Mouse (Mus musculus) myocyte (in vitro differentiated cells): ENCODE results near the gene Tmco4. TPM values are rescaled to one million over a fixed set of nuclear protein-coding genes. Genes with fewer than 3 reads are reported as not detected.

Experiments
- H3K27me3 ChIP-seq: one replicate; pipeline ENCODE4 v1.6.1; 2011; ENCODE audit not compliant: control insufficient read depth, insufficient read depth, insufficient read length
- H3K36me3 ChIP-seq: one replicate; pipeline ENCODE4 v1.6.1; 2011; ENCODE audit not compliant: control insufficient read depth, insufficient read depth
- H3K4me2 ChIP-seq: one replicate; pipeline ENCODE4 v1.6.1; 2011; ENCODE audit warnings: low read depth, control low read depth
- H3K4me3 ChIP-seq: one replicate; pipeline ENCODE4 v1.5.1; 2011; ENCODE audit warnings: mild to moderate bottlenecking, control low read depth, moderate library complexity
- H3K79me2 ChIP-seq: one replicate; pipeline ENCODE4 v1.6.1; 2011; ENCODE audit not compliant: control insufficient read depth, insufficient read depth
- H3ac ChIP-seq: one replicate; pipeline ENCODE4 v1.6.1; 2011; ENCODE audit not compliant: control insufficient read depth, insufficient read length
- CEBPB ChIP-seq: IDR thresholded peaks from 2 replicates; pipeline ENCODE4 v1.6.1; 2011; ENCODE audit warnings: mild to moderate bottlenecking, moderate library complexity; ENCODE audit not compliant: poor library complexity, insufficient read depth, severe bottlenecking
- E2F4 ChIP-seq: IDR thresholded peaks from one replicate; pipeline ENCODE4 v1.6.1; 2011; ENCODE audit warnings: mild to moderate bottlenecking, control low read depth, moderate library complexity; ENCODE audit not compliant: insufficient read depth
- MAX ChIP-seq: IDR thresholded peaks from one replicate; pipeline ENCODE4 v1.6.1; 2011; ENCODE audit warnings: low read depth, mild to moderate bottlenecking, control low read depth
- MYOD1 ChIP-seq, 3 experiments: IDR thresholded peaks; one replicate each; pipeline ENCODE4 v1.6.1; 2011; ENCODE audit warnings: control low read depth in 2 of 3, low read depth in 2 of 3, mild to moderate bottlenecking in 2 of 3, moderate library complexity in 1 of 3; ENCODE audit not compliant: insufficient read length in 2 of 3, control insufficient read depth in 1 of 3
- MYOG ChIP-seq, 3 experiments: IDR thresholded peaks; one replicate each; pipeline ENCODE4 v1.6.1; 2011; ENCODE audit warnings: control low read depth in 2 of 3, low read depth in 2 of 3, mild to moderate bottlenecking in 2 of 3; ENCODE audit not compliant: insufficient read length in 2 of 3, control insufficient read depth in 1 of 3, insufficient read depth in 1 of 3
- POLR2A ChIP-seq: IDR thresholded peaks from one replicate; pipeline ENCODE4 v1.6.1; 2011; ENCODE audit warnings: low read depth, mild to moderate bottlenecking, control low read depth, moderate library complexity; ENCODE audit not compliant: insufficient read length
- POLR2AphosphoS2 ChIP-seq: IDR thresholded peaks from one replicate; pipeline ENCODE4 v1.6.1; 2011; ENCODE audit warnings: low read depth, control low read depth; ENCODE audit not compliant: insufficient read length
- REST ChIP-seq: IDR thresholded peaks from one replicate; pipeline ENCODE4 v1.6.1; 2011; ENCODE audit warnings: mild to moderate bottlenecking, control low read depth, moderate library complexity; ENCODE audit not compliant: insufficient read depth, insufficient read length
- SRF ChIP-seq: IDR thresholded peaks from one replicate; pipeline ENCODE4 v1.6.1; 2011; ENCODE audit warnings: low read depth; ENCODE audit not compliant: control insufficient read depth, insufficient read length
- TCF12 ChIP-seq: IDR thresholded peaks from one replicate; pipeline ENCODE4 v1.6.1; 2011; ENCODE audit warnings: mild to moderate bottlenecking, control low read depth; ENCODE audit not compliant: poor library complexity, insufficient read depth, severe bottlenecking
- TCF3 ChIP-seq: IDR thresholded peaks from one replicate; pipeline ENCODE4 v1.6.1; 2011; ENCODE audit warnings: low read depth, control low read depth; ENCODE audit not compliant: insufficient read length
- USF1 ChIP-seq: IDR thresholded peaks from one replicate; pipeline ENCODE4 v1.6.1; 2011; ENCODE audit warnings: low read depth, mild to moderate bottlenecking, control low read depth, moderate library complexity
- polyA plus RNA-seq: library from polyadenylated mRNA; unstranded; fragments of >200 nt; fragmentation: generic; extraction: Trizol; gene quantifications from one replicate; pipeline ENCODE4 v1.2.1, GENCODE M21; 2012; ENCODE audit warnings: missing spikeins

Gene Tmco4
- polyA plus RNA-seq, 1 experiment = 3.8 TPM

DNA sequence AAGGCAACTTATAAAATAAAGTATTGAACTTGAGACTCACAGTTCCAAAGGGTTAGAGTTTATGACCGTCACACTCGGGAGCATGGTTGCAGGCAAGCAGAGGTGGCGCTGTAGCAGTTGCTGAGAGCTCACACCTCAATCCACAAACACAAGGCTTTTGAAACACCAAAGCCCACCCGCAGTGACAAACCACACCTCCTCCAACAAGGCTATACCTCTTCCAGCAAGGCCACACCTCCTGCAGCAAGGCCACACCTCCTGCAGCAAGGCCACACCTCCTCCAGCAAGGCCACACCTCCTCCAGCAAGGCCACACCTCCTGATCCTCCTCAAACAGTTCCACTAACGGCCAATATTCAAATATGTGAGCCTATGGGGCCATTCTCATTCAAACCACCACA, 71.9 kb downstream of the Tmco4 start:
- H3K4me2 ChIP-seq = no peak overlapping the region
- no peak overlapping the region for H3ac ChIP-seq
- H3K27me3 ChIP-seq = no peaks in the 10 kb centered on the region
- H3K4me3 ChIP-seq = no peak overlapping the region
- no peaks in the 10 kb centered on the region for H3K79me2 ChIP-seq
- no peak for TF ChIP-seq MAX
- no peak for TF ChIP-seq REST
- TF ChIP-seq MYOD1 (IDR thresholded peaks at IDR 0.05; ENCODE audit: control insufficient read depth in 1 of 3, insufficient read length in 2 of 3, low read depth in 2 of 3) = no peak
- no peaks in the 10 kb centered on the region for H3K36me3 ChIP-seq

DNA sequence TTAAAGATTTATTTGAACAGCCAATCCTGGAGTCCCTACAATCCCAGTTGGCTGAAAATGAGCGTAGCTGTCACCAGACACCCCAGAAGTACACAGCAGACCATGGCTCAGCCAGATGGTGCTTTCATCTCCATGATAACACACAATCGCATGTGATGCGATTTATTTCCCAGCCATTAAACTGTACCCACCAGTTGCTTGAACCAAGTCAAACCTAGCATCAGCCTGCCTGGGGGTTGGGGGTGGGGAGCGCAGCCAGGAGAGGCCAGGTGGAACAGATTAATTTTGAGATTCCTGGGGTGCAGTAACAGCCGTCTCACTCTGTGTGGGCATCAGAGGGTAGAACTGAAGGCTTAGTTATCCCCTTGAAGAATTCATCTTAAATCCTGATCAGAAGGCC, 73.7 kb downstream of the Tmco4 start:
- Histone ChIP-seq H3ac (no peak overlapping the region), H3K4me3 (no peak overlapping the region), H3K36me3 (no peaks in the 10 kb centered on the region), H3K27me3 (no peaks in the 10 kb centered on the region), H3K79me2 (no peaks in the 10 kb centered on the region), H3K4me2 (no peak overlapping the region)
- TF ChIP-seq SRF = no peak
- no peak for TF ChIP-seq REST
- TF ChIP-seq POLR2A = no peak
- no peak for TF ChIP-seq TCF3
- TF ChIP-seq E2F4 = no peak
- TF ChIP-seq MYOG (IDR thresholded peaks at IDR 0.05; ENCODE audit: control insufficient read depth in 1 of 3, insufficient read depth in 1 of 3, insufficient read length in 2 of 3, low read depth in 2 of 3) = no peak
- TF ChIP-seq TCF12 = no peak
- TF ChIP-seq USF1 = no peak
- no peak for TF ChIP-seq POLR2AphosphoS2
- TF ChIP-seq MAX = no peak
- TF ChIP-seq MYOD1 (IDR thresholded peaks at IDR 0.05; ENCODE audit: control insufficient read depth in 1 of 3, insufficient read length in 2 of 3, low read depth in 2 of 3) = no peak
- TF ChIP-seq CEBPB = no peak

DNA sequence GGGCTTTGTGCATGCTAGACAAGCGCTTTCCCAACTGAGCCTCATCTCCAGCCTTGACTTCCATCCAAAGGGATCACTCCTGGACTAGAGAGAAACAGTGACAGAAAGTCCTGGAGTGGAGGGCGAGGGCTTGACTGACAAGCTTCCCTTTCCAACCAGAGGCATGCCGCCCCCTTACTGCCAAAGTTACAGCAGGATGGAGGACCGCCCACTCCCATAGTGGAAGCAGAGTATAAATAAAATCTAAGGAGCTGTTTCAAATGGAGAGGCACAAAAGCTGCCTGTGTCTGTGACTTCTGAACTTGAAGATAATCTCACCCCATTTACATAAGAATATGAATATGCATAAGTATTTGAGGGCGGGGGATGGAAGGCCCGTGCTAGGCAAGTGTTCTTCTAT, 75.8 kb downstream of the Tmco4 start:
- Histone ChIP-seq H3K4me3 (no peak overlapping the region), H3K36me3 (no peaks in the 10 kb centered on the region), H3ac (no peak overlapping the region), H3K79me2 (no peaks in the 10 kb centered on the region), H3K27me3 (peaks cover 2% of the 10 kb centered on the region), H3K4me2 (no peak overlapping the region)
- TF ChIP-seq POLR2A = no peak
- no peak for TF ChIP-seq CEBPB
- TF ChIP-seq POLR2AphosphoS2 = no peak
- no peak for TF ChIP-seq SRF
- no peak for TF ChIP-seq USF1
- TF ChIP-seq E2F4 = no peak

DNA sequence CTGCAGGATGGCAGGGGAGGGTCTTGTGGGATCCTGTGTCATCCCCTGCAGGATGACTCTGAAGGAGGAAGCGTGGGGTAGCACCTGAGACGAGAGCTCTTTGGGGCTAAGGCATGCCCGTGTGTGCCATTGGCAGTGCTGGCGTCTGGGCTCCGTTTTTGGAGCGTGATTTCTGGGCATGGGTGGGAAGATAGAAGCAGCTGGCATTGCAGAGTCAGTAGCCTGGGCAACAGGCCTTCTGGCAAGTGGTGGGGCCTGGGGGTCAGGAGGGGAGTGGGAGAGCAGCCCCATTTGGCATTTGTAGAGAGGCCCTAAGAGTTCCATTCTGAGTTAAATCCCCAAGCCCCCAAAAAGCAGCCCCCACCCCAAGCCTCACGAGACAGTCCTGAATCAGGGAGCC, 80.1 kb downstream of the Tmco4 start:
- Histone ChIP-seq H3ac (no peak overlapping the region), H3K79me2 (no peaks in the 10 kb centered on the region)

DNA sequence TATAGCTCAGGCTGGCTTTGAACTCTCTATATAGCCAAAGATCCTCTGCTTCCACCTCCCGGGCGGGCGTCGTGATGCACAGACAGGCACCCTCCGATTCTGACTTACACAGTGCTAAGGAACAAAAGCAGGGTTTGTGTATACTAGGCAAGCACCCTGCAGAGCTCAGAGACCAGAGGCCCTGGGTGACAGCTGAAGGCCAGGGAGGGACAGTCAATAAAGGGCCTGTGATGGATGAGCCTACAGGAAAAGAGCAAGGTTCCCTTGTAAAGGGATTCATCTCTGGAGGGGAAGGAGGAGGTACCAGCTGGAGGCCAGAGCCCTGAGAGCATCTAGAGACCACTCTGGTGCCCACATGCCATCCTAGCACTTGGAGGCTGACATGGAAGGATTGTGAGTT, 80.7 kb downstream of the Tmco4 start:
- Histone ChIP-seq H3K27me3 (peaks cover 10% of the 10 kb centered on the region), H3K36me3 (no peaks in the 10 kb centered on the region), H3K4me3 (no peak overlapping the region), H3ac (no peak overlapping the region), H3K4me2 (no peak overlapping the region), H3K79me2 (no peaks in the 10 kb centered on the region)
- TF ChIP-seq MYOG (IDR thresholded peaks at IDR 0.05; ENCODE audit: control insufficient read depth in 1 of 3, insufficient read depth in 1 of 3, insufficient read length in 2 of 3, low read depth in 2 of 3) = no peak
- no peak for TF ChIP-seq TCF3
- no peak for TF ChIP-seq POLR2A
- no peak for TF ChIP-seq REST
- no peak for TF ChIP-seq SRF
- no peak for TF ChIP-seq MAX
- no peak for TF ChIP-seq TCF12
- no peak for TF ChIP-seq MYOD1 (IDR thresholded peaks at IDR 0.05; ENCODE audit: control insufficient read depth in 1 of 3, insufficient read length in 2 of 3, low read depth in 2 of 3)
- no peak for TF ChIP-seq POLR2AphosphoS2
- no peak for TF ChIP-seq E2F4
- no peak for TF ChIP-seq USF1
- no peak for TF ChIP-seq CEBPB

More for the DNA sequence above, 80.1 kb downstream of the Tmco4 start:
- Histone ChIP-seq H3K4me3 (no peak overlapping the region), H3K4me2 (no peak overlapping the region), H3K27me3 (peaks cover 10% of the 10 kb centered on the region), H3K36me3 (no peaks in the 10 kb centered on the region)
- TF ChIP-seq REST (no peak), MAX (no peak), TCF3 (no peak), SRF (no peak), USF1 (no peak), TCF12 (no peak), POLR2AphosphoS2 (no peak), MYOD1 (IDR thresholded peaks at IDR 0.05; ENCODE audit: control insufficient read depth in 1 of 3, insufficient read length in 2 of 3, low read depth in 2 of 3) (no peak), MYOG (IDR thresholded peaks at IDR 0.05; ENCODE audit: control insufficient read depth in 1 of 3, insufficient read depth in 1 of 3, insufficient read length in 2 of 3, low read depth in 2 of 3) (no peak), POLR2A (no peak), E2F4 (no peak), CEBPB (no peak)
